Mouse (Mus musculus): ENCODE data around the gene Rgs14. TPM values are rescaled to one million over a fixed set of nuclear protein-coding genes. Genes with fewer than 3 reads are reported as not detected.

Rgs14 gene
- polyA plus RNA-seq (2015; fragmentation: Nextera tagmentation; extraction: Ambion mirVana): 0.91 and 1.0 TPM in 2 replicates

DNA sequence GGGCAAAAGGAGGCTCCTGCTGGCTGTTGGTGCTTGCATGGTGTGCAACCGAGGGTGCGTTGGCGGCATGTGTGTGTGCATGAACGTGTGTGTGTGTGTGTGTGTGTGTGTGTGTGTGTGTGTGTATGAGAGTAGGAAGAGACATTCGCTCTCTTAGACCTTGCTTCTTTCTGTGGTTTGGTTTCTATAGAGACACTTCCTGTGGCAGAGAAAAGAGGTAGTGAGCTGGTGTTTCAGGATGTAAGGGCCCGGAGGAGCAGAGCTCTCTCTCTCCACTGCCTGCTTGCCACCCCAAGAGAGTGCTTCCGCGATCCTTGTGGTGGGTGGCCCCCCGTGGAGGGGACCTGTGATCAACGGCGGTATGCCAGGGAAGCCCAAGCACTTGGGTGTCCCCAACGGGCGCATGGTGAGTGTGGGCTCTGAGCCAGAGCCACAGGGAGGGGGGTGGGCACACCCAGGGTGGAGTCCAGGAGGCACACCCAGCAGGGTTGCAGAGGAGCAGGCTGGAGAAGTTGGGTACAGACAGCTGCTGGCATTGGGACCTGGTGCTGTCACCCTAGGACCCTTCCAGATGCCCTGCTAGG, at the start of gene Rgs14:
Gene Rgs14, plus strand, starts transcription at position 202 of the 584 bp plus-strand sequence.

GRCm38 (mm10) chr13:55319931-55320533, 49.5 kb upstream of the Rgs14 start, which contains the start of gene Prelid1:
Gene Prelid1 (plus strand): TSS chr13:55320500.

GRCm38 (mm10) chr13:55321434-55322129, 48.0 kb upstream of the Rgs14 start, which contains the start of gene Rab24:
Gene Rab24 (minus strand): TSS chr13:55321946.

GRCm38 (mm10) chr13:55329683-55330566, 39.6 kb upstream of the Rgs14 start, which contains the start of gene Mxd3:
Gene Mxd3 (minus strand): TSS chr13:55329823.

DNA sequence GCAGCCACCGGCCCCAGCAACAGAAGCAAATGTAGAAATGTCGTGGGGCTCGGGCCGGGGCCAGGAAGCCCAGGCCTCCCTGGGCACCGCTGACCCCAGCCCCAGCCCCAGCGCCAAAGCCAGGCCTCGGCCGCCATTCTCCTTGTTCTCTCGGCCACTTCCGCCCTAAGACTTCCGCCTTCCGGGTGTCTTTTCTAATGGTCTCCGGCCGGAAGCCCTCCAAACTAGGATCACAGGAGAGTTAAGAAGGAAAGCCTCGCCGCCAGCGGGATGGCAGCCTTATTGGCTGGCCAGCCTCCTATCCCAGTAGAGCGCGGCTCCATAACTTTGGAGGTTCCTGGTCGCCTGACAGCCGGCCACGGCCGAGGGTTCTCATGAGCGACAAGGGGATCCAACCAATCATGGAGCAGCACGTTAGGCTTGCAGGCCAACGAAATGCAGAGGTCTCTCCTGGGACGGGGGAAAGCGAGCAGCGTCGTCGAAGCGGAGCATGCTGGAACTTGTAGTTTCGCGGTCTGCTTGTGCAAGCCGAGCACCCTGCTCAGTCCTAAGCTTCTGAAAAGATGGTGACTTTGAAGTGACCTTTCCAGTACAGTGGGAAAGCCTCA, 7.0 kb upstream of the Rgs14 start, which contains the start of gene Lman2:
Gene Lman2, minus strand, starts transcription at position 331 of the 608 bp plus-strand sequence.

DNA sequence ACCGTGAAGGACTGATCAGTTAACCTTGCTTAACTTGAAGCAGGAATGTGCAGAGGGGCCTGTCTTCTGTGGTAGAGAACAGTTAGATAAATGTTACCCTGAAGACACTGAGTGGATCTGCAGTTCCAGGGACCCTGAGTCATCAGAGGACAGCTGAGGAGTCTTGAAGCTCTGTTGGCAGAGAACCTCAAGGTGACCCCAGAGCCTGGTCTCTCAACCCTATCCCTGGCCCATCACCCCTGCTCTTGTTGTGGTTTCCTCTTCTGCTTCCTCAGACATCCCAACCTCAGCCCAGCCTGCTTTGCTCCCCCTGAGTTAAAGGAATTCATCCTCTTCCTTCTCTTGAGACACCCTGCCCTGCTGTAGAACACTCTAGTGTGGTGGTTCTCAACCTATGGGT, 28.6 kb downstream of the Rgs14 start, which contains the start of gene Slc34a1:
Gene Slc34a1, plus strand, starts transcription at position 100 of the 400 bp plus-strand sequence.

GRCm38 (mm10) chr13:55414743-55415380, 45.3 kb downstream of the Rgs14 start, which contains the start of gene Pfn3:
Gene Pfn3 (minus strand): TSS chr13:55415232.

DNA sequence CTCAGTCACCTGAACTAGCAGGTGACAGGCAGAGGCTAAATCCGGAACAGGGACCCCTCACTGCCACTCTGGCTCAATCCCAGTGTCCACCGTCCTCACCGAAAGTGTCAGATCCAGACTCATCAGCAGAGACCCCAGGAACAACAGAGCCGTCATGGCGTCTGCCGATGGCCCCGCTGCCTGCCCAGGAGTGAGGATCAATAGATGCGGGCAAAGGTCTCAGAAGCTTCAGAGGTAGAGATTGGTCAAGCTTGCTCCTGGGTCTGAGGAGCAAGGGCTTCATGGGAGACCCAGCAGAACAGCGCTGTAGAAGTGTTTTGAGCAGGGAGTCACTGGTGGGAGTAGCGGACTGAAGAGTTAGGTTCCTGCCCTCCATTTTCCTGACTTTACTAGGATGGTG, 57.1 kb downstream of the Rgs14 start, which contains the start of gene F12:
Gene F12, minus strand, starts transcription at position 181 of the 400 bp plus-strand sequence.

Other genes with a start within 250 kb of the Rgs14 start
- not detected in 2 replicates for gene Gm17617, start 236.2 kb upstream of the Rgs14 start, polyA plus RNA-seq (2015; fragmentation: Nextera tagmentation; extraction: Ambion mirVana)
- gene Fgfr4, start 217.1 kb upstream of the Rgs14 start, polyA plus RNA-seq (2015; fragmentation: Nextera tagmentation; extraction: Ambion mirVana): 16.2 and 20.9 TPM in 2 replicates
- 43.3 and 45.3 TPM in 2 replicates for gene Nsd1, start 159.9 kb upstream of the Rgs14 start, polyA plus RNA-seq (2015; fragmentation: Nextera tagmentation; extraction: Ambion mirVana)
- gene Prelid1, start 49.2 kb upstream of the Rgs14 start, polyA plus RNA-seq (2015; fragmentation: Nextera tagmentation; extraction: Ambion mirVana): 145 and 183 TPM in 2 replicates
- gene Rab24, start 47.8 kb upstream of the Rgs14 start, polyA plus RNA-seq (2015; fragmentation: Nextera tagmentation; extraction: Ambion mirVana): 72.5 and 76.0 TPM in 2 replicates
- gene Mxd3, start 39.9 kb upstream of the Rgs14 start, polyA plus RNA-seq (2015; fragmentation: Nextera tagmentation; extraction: Ambion mirVana): 11.7 and 16.0 TPM in 2 replicates
- 44.8 and 55.3 TPM in 2 replicates for gene Lman2, start 6.9 kb upstream of the Rgs14 start, polyA plus RNA-seq (2015; fragmentation: Nextera tagmentation; extraction: Ambion mirVana)
- gene Slc34a1, start 28.5 kb downstream of the Rgs14 start, polyA plus RNA-seq (2015; fragmentation: Nextera tagmentation; extraction: Ambion mirVana): not detected in 2 replicates
- not detected in 2 replicates for gene Pfn3, start 45.5 kb downstream of the Rgs14 start, polyA plus RNA-seq (2015; fragmentation: Nextera tagmentation; extraction: Ambion mirVana)
- gene F12, start 57.1 kb downstream of the Rgs14 start, polyA plus RNA-seq (2015; fragmentation: Nextera tagmentation; extraction: Ambion mirVana): 0.19 and 0.37 TPM in 2 replicates
- 13.8 and 15.0 TPM in 2 replicates for gene Grk6, start 75.3 kb downstream of the Rgs14 start, polyA plus RNA-seq (2015; fragmentation: Nextera tagmentation; extraction: Ambion mirVana)
- 0.16 TPM in 1 of 2 replicates, not detected in the other for gene Prr7, start 94.5 kb downstream of the Rgs14 start, polyA plus RNA-seq (2015; fragmentation: Nextera tagmentation; extraction: Ambion mirVana)
- 83.3 and 89.8 TPM in 2 replicates for gene Dbn1, start 118.4 kb downstream of the Rgs14 start, polyA plus RNA-seq (2015; fragmentation: Nextera tagmentation; extraction: Ambion mirVana)
- 624 and 740 TPM in 2 replicates for gene Pdlim7, start 143.9 kb downstream of the Rgs14 start, polyA plus RNA-seq (2015; fragmentation: Nextera tagmentation; extraction: Ambion mirVana)
- gene Dok3, start 159.6 kb downstream of the Rgs14 start, polyA plus RNA-seq (2015; fragmentation: Nextera tagmentation; extraction: Ambion mirVana): 2.0 and 3.4 TPM in 2 replicates
- gene Ddx41, start 166.9 kb downstream of the Rgs14 start, polyA plus RNA-seq (2015; fragmentation: Nextera tagmentation; extraction: Ambion mirVana): 17.1 and 18.0 TPM in 2 replicates
- 13.9 and 14.0 TPM in 2 replicates for gene Fam193b, start 201.4 kb downstream of the Rgs14 start, polyA plus RNA-seq (2015; fragmentation: Nextera tagmentation; extraction: Ambion mirVana)
- 88.9 and 110 TPM in 2 replicates for gene Tmed9, start 204.0 kb downstream of the Rgs14 start, polyA plus RNA-seq (2015; fragmentation: Nextera tagmentation; extraction: Ambion mirVana)
- gene B4galt7, start 230.2 kb downstream of the Rgs14 start, polyA plus RNA-seq (2015; fragmentation: Nextera tagmentation; extraction: Ambion mirVana): 12.7 and 16.5 TPM in 2 replicates

Data from skeletal muscle tissue, postnatal 0 days (tissue).